Mouse (Mus musculus) CH12.LX (cell line): ENCODE results near the gene Emc10. TPM values are rescaled to one million over a fixed set of nuclear protein-coding genes. Genes with fewer than 3 reads are reported as not detected.

ENCODE experiments used
- DNase-seq: peaks from one replicate; pipeline ENCODE4 v3.0.0-alpha.2; 2013; ENCODE audit errors: extremely low read depth
- H3K27ac ChIP-seq: 2 replicates; pipeline ENCODE4 v1.5.1; 2012; ENCODE audit warnings: low read depth, mild to moderate bottlenecking, control low read depth, moderate library complexity; ENCODE audit not compliant: insufficient read depth
- H3K27me3 ChIP-seq: replicated peaks from 2 replicates; pipeline ENCODE3; 2012; ENCODE audit warnings: inconsistent platforms
- H3K36me3 ChIP-seq, 2 experiments: replicated peaks in 1 of 2; 2 replicates each; pipeline versions ENCODE3 to v1.6.1; 2012; ENCODE audit warnings: inconsistent platforms in 1 of 2, low read length in 1 of 2, mild to moderate bottlenecking in 1 of 2, mixed read lengths in 1 of 2, moderate library complexity in 1 of 2; ENCODE audit not compliant: control insufficient read depth in 1 of 2, insufficient read depth in 1 of 2
- H3K4me1 ChIP-seq, 2 experiments: 2 replicates each; pipeline ENCODE4 v1.6.1; 2012; ENCODE audit warnings: inconsistent platforms in 1 of 2, moderate library complexity in 1 of 2; ENCODE audit not compliant: insufficient read depth in 2 of 2, control insufficient read depth in 1 of 2
- H3K4me2 ChIP-seq: 2 replicates; pipeline ENCODE4 v1.6.1; 2012; ENCODE audit warnings: low read depth, mild to moderate bottlenecking, control low read depth; ENCODE audit not compliant: poor library complexity, insufficient read depth, severe bottlenecking
- H3K4me3 ChIP-seq, 3 experiments: fragments of 150-350 bp in 1 of 3; sonication (generic) in 1 of 3; replicated peaks in 1 of 3; 2 replicates each; pipeline versions ENCODE3 to v1.5.1; 2011 to 2012; ENCODE audit warnings: low read depth in 2 of 3, low read length in 2 of 3, mild to moderate bottlenecking in 2 of 3, moderate library complexity in 2 of 3, control low read depth in 1 of 3, improper control_type of control experiment in 1 of 3, inconsistent platforms in 1 of 3, mixed read lengths in 1 of 3; ENCODE audit not compliant: poor library complexity in 1 of 3
- H3K79me2 ChIP-seq: replicated peaks from 2 replicates; pipeline ENCODE4 v1.6.1; 2012; ENCODE audit warnings: mild to moderate bottlenecking, moderate library complexity; ENCODE audit not compliant: control insufficient read depth, poor library complexity, insufficient read depth, severe bottlenecking; ENCODE audit errors: extremely low read depth
- H3K9ac ChIP-seq: 2 replicates; pipeline ENCODE4 v1.6.1; 2012; ENCODE audit warnings: low read depth, mild to moderate bottlenecking, control low read depth, moderate library complexity; ENCODE audit not compliant: insufficient read depth
- H3K9me3 ChIP-seq: replicated peaks from 2 replicates; pipeline ENCODE3; 2012; ENCODE audit warnings: low read length, inconsistent platforms, mixed read lengths
- BHLHE40 ChIP-seq: IDR thresholded peaks from 2 replicates; pipeline ENCODE4 v1.6.1; 2011; ENCODE audit warnings: mild to moderate bottlenecking, low read depth, low read length, improper control_type of control experiment
- CHD1 ChIP-seq: IDR thresholded peaks from 2 replicates; pipeline ENCODE4 v1.6.1; 2012; ENCODE audit warnings: low read depth, low read length, improper control_type of control experiment, inconsistent platforms
- CHD2 ChIP-seq: IDR thresholded peaks from 2 replicates; pipeline ENCODE4 v1.6.1; 2011; ENCODE audit warnings: low read length, improper control_type of control experiment
- CTCF ChIP-seq, 2 experiments: IDR thresholded peaks in 1 of 2; conservative IDR thresholded peaks in 1 of 2; 2 replicates each; pipeline ENCODE4 v1.5.1; 2011 to 2012; ENCODE audit warnings: low read depth in 2 of 2, low read length in 2 of 2, improper control_type of control experiment in 1 of 2, inconsistent platforms in 1 of 2, mild to moderate bottlenecking in 1 of 2, moderate library complexity in 1 of 2
- E2F4 ChIP-seq: IDR thresholded peaks from 2 replicates; pipeline ENCODE4 v1.6.1; 2011; ENCODE audit warnings: low read depth, low read length, improper control_type of control experiment; ENCODE audit not compliant: insufficient replicate concordance
- EP300 ChIP-seq: IDR thresholded peaks from 2 replicates; pipeline ENCODE4 v1.6.1; 2011; ENCODE audit warnings: low read length, improper control_type of control experiment
- ETS1 ChIP-seq: conservative IDR thresholded peaks from 2 replicates; pipeline ENCODE4 v1.6.1; 2012; ENCODE audit warnings: low read depth, mild to moderate bottlenecking, inconsistent platforms, low read length, improper control_type of control experiment, moderate library complexity
- HCFC1 ChIP-seq: IDR thresholded peaks from 2 replicates; pipeline ENCODE4 v1.6.1; 2012; ENCODE audit warnings: low read depth, mild to moderate bottlenecking, inconsistent platforms, low read length, improper control_type of control experiment
- IRF4 ChIP-seq: IDR thresholded peaks from 2 replicates; pipeline ENCODE4 v1.6.1; 2014; ENCODE audit warnings: low read depth, mild to moderate bottlenecking, inconsistent platforms, low read length, improper control_type of control experiment
- MAX ChIP-seq: IDR thresholded peaks from 2 replicates; pipeline ENCODE4 v1.6.1; 2011; ENCODE audit warnings: low read length, improper control_type of control experiment
- MAZ ChIP-seq: IDR thresholded peaks from 2 replicates; pipeline ENCODE4 v1.6.1; 2012; ENCODE audit warnings: low read depth, mild to moderate bottlenecking, inconsistent platforms, low read length, improper control_type of control experiment, moderate library complexity
- MXI1 ChIP-seq: IDR thresholded peaks from 2 replicates; pipeline ENCODE4 v1.6.1; 2011; ENCODE audit warnings: mild to moderate bottlenecking, low read depth, low read length, improper control_type of control experiment
- MYC ChIP-seq: IDR thresholded peaks from 2 replicates; pipeline ENCODE4 v1.6.1; 2011; ENCODE audit warnings: low read depth, mild to moderate bottlenecking, improper control_type of control experiment, low read length
- NELFE ChIP-seq: IDR thresholded peaks from 2 replicates; pipeline ENCODE4 v1.6.1; 2011; ENCODE audit warnings: low read depth, low read length, improper control_type of control experiment
- NRF1 ChIP-seq: IDR thresholded peaks from 2 replicates; pipeline ENCODE4 v1.6.1; 2014; ENCODE audit warnings: low read depth, mild to moderate bottlenecking, inconsistent platforms, low read length, improper control_type of control experiment, moderate library complexity
- POLR2A ChIP-seq: IDR thresholded peaks from 2 replicates; pipeline ENCODE4 v1.6.1; 2011; ENCODE audit warnings: low read depth, mild to moderate bottlenecking, improper control_type of control experiment, low read length
- SIN3A ChIP-seq: IDR thresholded peaks from 2 replicates; pipeline ENCODE4 v1.6.1; 2012; ENCODE audit warnings: low read length, improper control_type of control experiment, inconsistent platforms
- SMC3 ChIP-seq: IDR thresholded peaks from 2 replicates; pipeline ENCODE4 v1.6.1; 2011; ENCODE audit warnings: low read depth, low read length, improper control_type of control experiment
- UBTF ChIP-seq: IDR thresholded peaks from 2 replicates; pipeline ENCODE4 v1.6.1; 2012; ENCODE audit warnings: low read depth, mild to moderate bottlenecking, inconsistent platforms, low read length, improper control_type of control experiment, moderate library complexity
- ZMIZ1 ChIP-seq: IDR thresholded peaks from 2 replicates; pipeline ENCODE4 v1.6.1; 2012; ENCODE audit warnings: low read depth, mild to moderate bottlenecking, inconsistent platforms, low read length, improper control_type of control experiment
- dilution Hi-C: fragments of 300-500 bp; cut with MboI; formaldehyde crosslinking; loops from 2 replicates; pipeline ENCODE4 v1.14.3; 2020; ENCODE audit warnings: low sequenced_read_pairs; ENCODE audit not compliant: extremely low pct_unique_long_range_greater_than_20kb, extremely low pct_ligation_motif_present
- in situ Hi-C: fragments of 300-500 bp; cut with MboI; formaldehyde crosslinking; loops from 3 replicates; pipeline ENCODE4 v1.14.3; 2019; ENCODE audit warnings: low sequenced_read_pairs, low pct_ligation_motif_present, low pct_unique_long_range_greater_than_20kb, mixed read lengths
- polyA plus RNA-seq: library from polyadenylated mRNA; unstranded; fragments of >175 nt; gene quantifications from 2 replicates; pipeline ENCODE4 v1.2.1, GENCODE M21; 2012; ENCODE audit warnings: low read depth; ENCODE audit not compliant: insufficient read length
- total RNA-seq, 2 experiments: library from RNA; depleted of rRNA; stranded (reverse); fragments of 300-350 nt in 1 of 2; fragments of >200 nt in 1 of 2; gene quantifications; 2 replicates each; pipeline ENCODE4 v1.2.3; 2012 to 2014

The Emc10 gene
- total and polyA plus RNA-seq, 3 experiments = 14.4 to 49.1 (median 32.4) TPM

GRCm38 (mm10) chr7:44527483-44528398 is 31.4 kb upstream of the Emc10 start:
- peak; percentile 78 for DNase-seq
- Histone ChIP-seq H3K4me2 (peak overlapping the region; percentile 59), H3K9ac (peak overlapping the region; percentile 59), H3K4me1 (peaks cover 29 to 55% of the 10 kb centered on the region in 2 experiments), H3K27me3 (no peaks in the 10 kb centered on the region), H3K79me2 (peaks cover 10% of the 10 kb centered on the region), H3K4me3 (peak overlapping the region; percentile 65 to 77 (median 72)), H3K9me3 (no peaks in the 10 kb centered on the region), H3K36me3 (peaks cover 16 to 42% of the 10 kb centered on the region in 2 experiments), H3K27ac (peak overlapping the region; percentile 77)
- dilution Hi-C loops (no loop called here), in situ Hi-C loops (no loop called here)
- TF ChIP-seq CHD1 (peak; percentile 13; the same call in 1 of the 2 replicates), NELFE (no peak), E2F4 (no peak), SMC3 (peak; percentile 34; the same call in 1 of the 2 replicates), EP300 (no peak), POLR2A (peak; percentile 29), UBTF (peak; percentile 64; the same call in 1 of the 2 replicates), MAZ (peak; percentile 70; the same call in 1 of the 2 replicates), NRF1 (peak; percentile 83), CTCF (conservative IDR thresholded peaks at IDR 0.05 in 1 of 2, IDR thresholded peaks at IDR 0.05 in 1 of 2; ENCODE audit: low read depth in 2 of 2, low read length in 2 of 2) (peak; percentile 46 to 66), CHD2 (0 out of 2 replicates have a peak, but pooled peaks have one; percentile 43), ETS1 (0 out of 2 replicates have a peak, but pooled peaks have one; percentile 46), ZMIZ1 (peak; percentile 60; the same call in 1 of the 2 replicates), IRF4 (0 out of 2 replicates have a peak, but pooled peaks have one; percentile 15), MYC (0 out of 2 replicates have a peak, but pooled peaks have one; percentile 33), BHLHE40 (peak; percentile 50; the same call in 1 of the 2 replicates), SIN3A (peak; percentile 67; the same call in 1 of the 2 replicates), MXI1 (peak; percentile 72; the same call in 1 of the 2 replicates), HCFC1 (no peak), MAX (peak; percentile 34; the same call in 1 of the 2 replicates)
